Mouse (Mus musculus): ENCODE measurements around the gene Faah.

Gene Faah

DNA sequence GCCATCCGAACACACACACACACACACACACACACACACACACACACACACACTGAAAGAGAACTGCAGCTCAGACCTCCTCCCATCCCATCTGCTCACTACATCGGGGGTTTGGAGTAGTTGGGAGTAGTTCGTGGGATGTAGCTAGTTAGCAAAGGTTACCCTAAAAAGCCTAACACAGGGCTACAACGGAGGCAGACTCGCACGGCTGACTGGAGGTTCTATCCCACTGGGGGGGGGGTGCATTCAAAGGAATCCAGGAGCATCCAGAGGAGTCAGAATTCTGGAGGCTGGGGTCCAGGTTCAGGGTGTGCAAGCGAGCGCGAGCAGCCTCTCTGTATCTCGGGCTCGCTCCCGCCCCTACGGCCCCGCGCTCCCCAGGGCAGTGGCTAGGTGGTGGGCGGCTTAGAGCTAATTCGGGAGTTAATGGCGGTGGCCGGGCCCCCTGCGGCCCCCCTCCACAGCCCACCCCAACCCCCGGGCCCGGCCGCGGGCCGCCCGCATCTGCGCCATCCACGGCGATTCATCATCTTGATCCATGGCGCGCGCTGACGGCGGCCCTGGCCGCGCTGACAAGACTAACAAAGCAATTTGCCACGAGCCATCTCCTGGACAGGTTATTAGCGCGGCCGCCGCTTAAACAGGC is 73.9 kb downstream of the Faah start:
- no peak for DNase-seq (ENCODE audit: low spot score in 2 of 2)

DNA sequence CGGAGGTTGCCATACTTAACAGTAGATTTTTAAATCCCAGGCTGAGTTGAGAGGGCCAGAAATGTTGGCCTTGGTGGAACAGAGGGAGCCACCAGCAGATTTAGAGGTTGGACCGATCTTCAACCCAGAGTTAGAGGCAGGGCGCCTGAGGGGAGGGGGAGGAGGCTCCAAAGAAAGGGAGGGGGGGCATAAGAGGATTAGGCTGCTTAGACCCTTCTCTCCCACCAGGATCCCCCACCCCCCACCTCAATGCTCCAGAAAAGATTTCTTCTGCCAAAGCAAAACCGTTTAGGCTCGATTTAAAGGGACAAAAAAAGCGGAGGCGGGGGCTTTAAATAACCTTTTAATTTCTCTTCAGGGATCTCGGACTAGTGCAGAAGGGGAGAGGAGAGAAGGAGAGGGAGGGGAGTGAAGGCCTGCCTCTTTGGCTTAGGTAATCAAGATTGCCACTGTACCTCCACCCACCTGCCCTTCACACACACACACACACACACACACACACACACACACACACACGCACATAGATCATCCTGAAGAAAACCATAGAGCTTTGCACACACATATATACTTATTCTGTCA is 76.4 kb downstream of the Faah start:
- DNase-seq (ENCODE audit: low spot score in 2 of 2), result no peak

DNA sequence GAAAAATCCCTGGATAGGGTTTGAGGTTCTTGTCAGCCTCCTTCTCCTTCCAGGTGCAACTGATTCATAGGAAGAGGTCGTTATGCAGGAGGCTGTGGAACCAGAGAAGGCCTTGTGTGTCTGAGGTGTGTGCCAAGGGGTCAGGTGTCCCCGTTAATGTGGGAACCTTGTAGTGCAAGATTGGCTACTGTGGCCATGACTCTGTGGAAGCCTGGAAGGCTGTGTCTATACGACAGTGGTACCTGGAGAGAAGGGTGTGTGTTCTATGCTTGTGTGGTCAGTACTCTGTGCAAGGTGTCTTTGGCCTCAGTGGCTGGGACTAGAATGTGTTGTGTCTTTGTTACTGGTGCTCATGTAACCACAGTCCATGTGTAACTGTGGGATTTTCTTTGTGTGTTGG is 77.0 kb downstream of the Faah start:
- no peak for DNase-seq (ENCODE audit: low spot score in 2 of 2)

DNA sequence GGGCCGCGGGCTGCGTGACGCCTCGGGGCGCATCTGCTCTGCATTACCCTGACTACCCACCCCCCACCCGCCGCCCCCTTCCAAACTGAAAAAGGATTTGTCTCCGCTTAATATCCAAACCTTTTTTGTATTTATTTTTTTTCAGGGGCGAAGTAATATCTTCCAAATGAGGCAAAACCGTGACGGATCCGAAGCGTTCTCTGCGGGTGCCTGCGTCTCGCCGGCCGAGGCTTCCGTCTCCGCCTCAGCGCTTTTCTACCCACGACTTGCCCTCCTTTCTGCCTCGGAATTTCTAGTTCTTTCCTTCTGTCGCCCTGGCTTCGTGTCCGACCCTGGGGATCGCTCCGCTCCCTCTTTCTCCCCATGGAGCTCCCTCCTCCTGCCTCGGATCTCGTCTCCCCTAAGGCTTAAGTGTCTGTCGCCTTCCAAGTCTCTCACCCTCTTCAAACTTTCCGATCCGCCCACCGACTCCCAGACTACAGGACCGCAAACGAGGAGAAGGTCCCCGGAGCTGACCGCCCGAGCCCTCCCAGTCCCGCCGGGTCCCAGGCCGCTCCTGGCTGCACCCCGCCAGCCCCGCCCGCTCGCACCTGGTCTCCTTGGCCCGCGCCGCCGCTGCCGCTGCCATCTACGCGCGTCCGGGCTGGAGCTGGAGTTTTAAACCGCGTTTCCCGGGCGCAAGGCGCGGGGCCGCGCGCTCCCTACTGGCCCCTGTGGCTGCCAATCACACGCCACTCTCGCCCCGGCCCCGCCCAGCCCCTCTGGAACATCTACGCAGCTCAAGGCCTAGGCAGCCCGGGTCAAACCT is 78.2 kb downstream of the Faah start, which contains the start of gene Dmbx1:
Gene Dmbx1, minus strand, starts transcription at position 632 of the 808 bp plus-strand sequence.
- DNase-seq (ENCODE audit: low spot score in 2 of 2), result no peak

DNA sequence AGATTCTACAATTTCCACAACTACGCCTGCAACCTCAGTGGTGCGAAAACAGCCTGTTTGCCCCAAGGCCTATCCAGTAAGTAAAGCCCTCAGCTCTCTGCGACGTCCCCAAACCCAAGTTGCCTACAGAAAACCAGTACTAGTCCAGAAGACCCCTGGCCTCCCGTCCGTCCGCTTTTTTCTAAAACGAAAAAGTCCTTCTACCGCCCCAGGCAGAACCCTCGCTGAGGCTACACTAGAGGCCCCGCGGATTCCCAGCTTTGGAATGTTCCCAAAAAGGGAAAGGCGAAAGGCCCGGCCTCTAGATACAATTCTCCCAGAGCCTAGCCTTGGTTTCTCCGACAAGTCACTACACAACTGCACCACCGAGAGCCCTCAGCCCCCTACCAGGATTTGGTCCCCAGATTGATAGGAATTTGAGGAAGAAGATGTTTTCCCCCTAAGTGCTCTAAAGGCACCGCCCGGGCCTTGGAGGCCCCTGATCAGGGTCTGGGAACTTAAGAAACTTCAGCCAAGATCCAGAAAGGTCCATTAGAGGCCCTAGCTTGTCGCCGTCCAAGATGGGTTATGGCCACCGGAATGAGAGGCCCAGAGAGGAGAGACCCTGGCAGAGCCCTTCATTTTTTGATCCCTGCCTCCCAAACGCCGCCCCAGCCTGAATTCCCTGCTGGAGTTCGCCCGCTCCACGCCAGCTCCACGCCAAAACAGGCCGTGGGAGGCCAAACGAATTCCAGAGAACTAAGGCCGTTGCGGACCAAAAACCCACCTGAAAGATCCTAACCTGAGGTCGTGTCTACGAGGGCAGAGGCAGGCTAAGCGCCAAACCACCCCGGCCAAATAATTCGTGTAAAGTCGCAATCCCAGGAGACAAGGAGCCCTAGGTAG is 79.2 kb downstream of the Faah start:
- DNase-seq (ENCODE audit: low spot score in 2 of 2), result peak in 1 of 2 experiments; percentile 30

DNA sequence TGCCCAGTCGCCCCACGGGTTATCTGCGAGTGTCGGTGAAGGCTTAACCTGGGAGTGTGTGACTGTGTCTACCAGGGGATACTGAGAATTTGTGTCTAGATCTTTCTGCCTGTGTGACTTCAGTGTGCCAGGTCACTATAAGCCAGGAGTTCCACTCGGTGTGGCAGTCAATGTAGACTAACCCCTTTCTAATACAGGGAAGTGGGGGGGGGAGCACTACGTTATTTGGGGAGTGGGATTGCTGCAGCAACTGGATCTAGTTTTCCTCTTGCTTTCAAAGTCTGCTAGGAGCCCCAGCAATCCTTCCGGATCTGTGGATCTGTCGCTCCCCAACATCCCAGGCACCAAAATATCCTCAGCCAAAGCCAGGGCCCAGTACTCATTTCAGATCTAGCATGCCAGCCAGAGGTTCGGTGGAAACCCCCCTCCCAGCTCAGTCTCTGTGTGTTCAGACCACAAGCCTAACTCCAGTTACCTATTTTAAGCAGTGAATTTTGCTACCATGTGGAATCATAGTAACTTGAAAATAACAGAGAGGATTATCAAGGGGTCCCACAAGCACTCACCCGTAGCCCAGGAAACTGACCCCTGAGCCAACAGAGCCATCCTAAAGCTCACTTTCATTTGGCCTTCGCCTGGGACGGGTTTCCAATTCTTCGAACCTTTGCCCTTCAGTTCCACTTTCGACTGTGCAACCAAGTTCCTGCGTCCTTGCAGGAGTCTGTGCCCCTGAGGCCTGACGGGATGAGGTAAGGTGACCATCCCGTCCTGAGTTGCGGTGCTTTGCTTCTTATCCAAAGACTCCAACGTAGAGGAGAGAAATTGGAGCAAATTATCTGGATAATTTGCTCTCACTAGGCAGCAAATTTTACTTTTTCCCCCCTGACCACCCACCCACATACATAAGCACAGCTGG is 80.4 kb downstream of the Faah start:
- no peak for DNase-seq (ENCODE audit: low spot score in 2 of 2)

DNA sequence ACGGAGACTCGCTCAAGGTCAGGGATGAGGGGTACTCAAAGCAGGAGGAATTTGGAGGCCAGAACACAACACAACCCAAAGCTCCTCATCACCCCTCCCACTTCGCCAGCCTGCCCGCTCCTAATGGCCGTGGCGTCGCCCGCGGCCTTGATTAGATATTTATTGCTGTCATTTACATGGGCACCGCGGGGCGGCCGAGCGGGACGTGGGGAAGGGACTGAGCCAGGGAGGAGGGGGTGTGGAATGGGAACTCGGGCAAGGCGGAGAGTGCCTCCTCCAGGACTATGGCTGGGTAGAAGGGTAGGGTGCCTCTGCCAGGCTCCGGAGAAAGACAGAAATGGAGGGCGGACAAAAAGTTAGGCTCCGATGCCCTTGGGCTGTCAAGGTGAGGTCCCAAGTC is 81.1 kb downstream of the Faah start:
- DNase-seq (ENCODE audit: low spot score in 2 of 2), result no peak

DNA sequence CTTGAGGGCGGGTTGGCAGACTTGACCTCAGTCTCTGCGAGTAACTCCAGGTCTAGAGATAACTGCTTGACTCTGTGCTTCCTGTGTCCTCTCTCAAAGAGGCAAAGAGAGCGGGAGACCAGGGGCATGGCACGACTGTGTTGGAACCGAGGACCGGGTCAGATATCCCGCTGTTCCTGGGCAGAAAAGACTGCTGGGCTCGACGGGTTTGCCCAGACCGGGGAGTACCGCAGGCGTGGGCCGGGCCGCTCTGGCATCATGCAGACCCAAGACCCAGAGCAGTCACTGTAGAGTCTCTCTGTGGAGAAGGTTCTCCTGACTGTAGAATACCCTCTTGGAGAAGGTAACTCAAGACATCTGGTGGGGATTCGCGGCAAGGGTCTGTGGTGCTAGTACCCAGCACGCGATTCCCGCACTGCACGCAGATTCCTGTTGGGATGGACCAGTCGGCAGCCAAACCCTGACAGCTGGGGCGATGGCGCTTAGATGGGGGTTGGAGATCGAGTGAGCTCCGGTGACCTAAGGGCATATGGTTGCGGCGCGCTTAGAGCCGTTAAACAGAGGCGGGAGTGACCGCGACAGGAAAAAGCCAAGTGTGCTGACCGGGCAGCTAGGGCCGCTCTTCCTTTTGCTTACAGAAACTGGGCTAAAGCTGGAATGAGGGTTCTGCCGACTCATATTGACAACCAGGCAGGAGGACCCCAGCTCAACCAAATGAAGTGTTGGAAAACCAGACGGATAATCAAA is 81.7 kb downstream of the Faah start:
- no peak for DNase-seq (ENCODE audit: low spot score in 2 of 2)

DNA sequence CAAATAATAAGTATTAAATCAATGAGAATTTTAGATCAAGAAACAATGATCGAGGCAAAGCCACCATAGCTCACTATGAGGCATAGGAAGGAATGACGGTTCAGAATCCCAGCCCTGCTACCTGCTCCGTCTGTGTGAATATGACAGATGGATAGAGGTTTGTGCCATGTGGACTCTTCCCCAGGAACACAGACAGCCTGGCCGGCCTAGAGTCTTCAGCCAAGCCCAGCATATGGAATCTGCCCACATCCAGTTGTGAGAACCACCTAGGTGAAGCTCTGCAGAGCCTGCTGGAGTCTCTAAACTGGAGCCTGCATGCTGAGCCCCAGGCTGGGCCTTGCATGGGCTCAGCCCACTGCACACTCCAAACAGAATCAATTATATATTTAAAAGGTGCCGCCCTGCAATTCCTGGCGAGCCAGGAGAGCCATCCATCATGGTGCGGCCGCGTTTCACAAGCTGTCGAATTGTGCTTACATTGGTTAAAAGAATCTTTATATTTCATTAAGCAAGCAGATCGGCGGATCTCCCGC is 86.1 kb downstream of the Faah start:
- DNase-seq (ENCODE audit: low spot score in 2 of 2), result no peak

DNA sequence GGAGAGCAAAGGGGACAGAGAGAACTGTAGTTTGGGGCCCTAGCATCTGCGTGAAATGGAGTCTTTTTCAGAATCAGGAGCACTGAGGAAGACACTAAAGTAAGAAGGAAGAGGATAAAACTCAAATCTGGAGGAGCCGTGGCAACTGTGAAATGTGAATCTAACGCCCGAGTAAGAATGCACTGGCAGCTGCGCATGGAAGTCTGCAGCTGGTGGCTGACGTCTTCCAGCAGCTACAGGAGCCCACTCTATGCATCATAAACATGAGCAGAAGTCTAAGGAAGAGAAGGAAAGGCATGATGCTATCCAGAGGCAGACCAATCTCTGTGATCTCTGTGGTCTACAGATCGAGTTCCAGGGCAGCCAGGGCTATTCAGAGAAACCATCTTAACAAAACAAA is 90.1 kb downstream of the Faah start:
- no peak for DNase-seq (ENCODE audit: low spot score in 2 of 2)

DNA sequence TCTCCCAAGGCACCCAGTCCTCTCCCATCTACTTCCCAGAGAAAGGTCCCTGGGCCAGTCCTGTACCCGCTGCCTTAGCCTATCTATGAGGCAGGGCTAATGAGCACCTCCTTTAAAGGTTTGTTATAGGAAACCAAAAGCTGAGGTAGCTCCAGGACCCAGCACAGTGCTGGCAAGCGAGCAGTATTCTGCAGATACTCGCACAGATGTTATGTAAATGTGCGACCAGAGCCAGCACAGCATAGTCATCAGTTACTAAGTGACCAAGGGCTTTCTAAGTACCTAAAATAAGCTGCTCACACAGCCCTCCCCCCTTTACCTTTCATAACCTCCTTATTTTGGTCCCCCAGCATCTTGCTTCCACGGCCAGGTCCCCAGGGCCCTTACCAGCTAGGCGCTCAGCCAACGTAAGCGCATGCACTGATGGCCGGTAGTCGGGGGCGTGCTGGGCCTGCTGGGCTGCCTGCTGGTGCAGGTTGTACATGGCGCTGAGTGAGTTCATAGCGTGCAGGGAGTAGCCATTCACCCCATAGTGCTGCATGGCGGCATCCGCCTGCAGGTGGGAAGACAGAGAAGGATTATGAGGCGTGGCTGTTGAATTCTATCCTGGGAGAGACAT is 94.4 kb downstream of the Faah start:
- no peak for DNase-seq (ENCODE audit: low spot score in 2 of 2)

DNA sequence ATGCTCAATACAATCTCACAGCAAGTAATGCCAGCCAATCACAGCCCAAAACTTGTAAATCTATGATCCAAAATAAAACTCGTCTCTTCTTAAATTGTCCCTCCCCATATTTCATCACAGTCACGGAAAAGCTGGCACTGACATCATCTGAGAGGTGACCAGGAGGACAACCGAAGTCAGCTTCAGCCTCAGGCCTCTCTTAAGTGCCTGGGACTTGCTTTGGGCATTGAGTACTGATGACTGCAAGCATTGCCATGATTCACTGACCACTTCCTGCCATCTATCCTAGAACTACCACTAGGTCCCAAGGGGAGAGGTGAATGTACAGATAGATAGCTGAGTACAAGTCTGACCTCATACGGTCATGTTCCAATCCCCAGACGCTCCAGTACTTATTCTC is 95.0 kb downstream of the Faah start:
- no peak for DNase-seq (ENCODE audit: low spot score in 2 of 2)

DNA sequence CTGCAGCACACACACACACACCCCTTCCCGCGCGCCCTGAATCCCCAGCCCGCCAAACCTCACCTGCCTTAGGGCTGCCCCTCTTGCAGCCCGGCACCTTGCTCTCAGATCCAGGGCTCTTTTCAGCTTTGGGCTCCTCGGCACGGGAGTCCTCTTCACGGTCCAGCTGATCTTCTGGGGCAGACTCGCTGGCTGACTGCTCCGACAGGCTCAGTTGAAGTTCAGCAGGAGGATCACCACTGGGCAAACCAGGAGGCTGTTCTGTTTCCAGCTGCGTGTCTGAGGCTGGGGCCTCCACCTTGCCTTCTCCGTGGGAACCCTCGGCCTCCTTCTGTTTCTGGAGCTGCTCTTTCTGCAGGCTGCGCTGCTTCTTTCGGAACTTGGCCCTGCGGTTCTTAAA is 97.8 kb downstream of the Faah start:
- DNase-seq (ENCODE audit: low spot score in 2 of 2), result no peak
